Mouse (Mus musculus) lung, postnatal 25 days (tissue): ENCODE results near the gene Eif2b5.
"Not testable (repeated sequence)": the region's sequence is repeated elsewhere in the genome, so short reads cannot be mapped to it uniquely, and the experiment has no call there.

Experiments used
- DNase-seq: peaks from one replicate; pipeline ENCODE4 v3.0.0; 2022; ENCODE audit warnings: low spot score

Gene Eif2b5

GRCm38 (mm10) chr16:20498677-20499475 lies at the start of gene Eif2b5:
Gene Eif2b5, plus strand, starts transcription at chr16:20498817.
- DNase-seq: peak; percentile 97

- no peak for DNase-seq
Measured at GRCm38 (mm10) chr16:20451774-20452173, 46.8 kb upstream of the Eif2b5 start.

DNA sequence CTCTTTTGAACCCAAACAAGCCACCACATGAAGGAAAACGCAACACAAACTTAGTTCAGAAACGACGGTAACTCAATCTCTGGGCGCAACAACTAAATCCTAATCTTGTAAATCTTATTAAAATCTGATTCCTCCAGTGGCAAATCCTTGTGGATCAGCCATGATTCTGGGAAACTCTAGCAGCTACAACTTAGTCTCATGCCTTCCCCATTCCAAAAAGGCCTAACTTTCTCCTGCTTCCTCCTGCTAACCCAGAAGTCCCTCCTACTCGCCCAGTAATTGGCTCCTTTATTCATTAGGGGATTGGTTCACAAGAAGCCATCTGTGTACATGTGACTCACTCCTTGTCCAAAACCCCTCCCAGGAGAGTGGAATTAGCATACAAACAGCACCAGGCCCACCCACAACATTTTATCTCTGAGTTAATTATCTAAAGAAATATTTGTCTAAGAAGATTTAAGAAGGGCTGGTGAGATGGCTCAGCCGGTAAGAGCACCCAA lies 44.4 kb upstream of the Eif2b5 start:
- no peak for DNase-seq

DNA sequence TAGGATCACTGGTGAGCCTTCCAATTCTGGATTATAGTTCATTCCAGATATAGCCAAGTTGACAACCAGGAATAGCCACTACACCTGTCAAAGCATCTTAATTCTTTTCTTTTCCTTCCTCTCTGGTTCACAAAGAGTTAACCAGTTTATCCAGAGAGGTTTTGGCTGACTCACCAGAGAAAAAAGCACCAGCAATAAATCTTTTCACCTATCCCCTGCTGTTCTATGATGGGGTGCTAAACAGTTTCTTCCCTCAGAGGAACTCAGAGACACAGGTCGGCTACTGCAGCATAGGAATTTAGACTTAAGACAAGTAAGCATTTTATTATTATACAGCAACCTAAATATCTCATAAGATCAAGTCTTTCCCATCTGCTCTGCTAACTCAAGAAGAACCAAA lies 42.5 kb upstream of the Eif2b5 start:
- DNase-seq: no peak

DNA sequence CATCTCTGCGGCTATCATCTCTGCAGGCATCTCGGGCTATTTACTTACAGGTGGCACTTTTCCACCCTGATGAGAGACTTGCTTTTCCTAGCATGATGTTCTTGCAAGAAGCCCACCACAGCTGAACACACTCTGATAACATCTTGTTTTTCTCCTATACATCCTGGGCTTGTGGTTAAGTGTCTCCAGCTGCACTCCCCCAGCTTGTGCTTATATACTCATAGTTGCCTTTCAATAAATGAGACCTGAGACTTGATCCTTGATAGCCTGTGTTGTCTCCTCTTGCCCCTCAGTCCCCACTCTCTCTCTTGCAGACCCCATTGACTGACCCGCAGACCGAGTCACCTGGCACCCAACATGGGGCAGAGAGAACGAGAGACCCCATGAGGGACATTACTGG lies 39.9 kb upstream of the Eif2b5 start:
- DNase-seq: not testable (repeated sequence)

DNA sequence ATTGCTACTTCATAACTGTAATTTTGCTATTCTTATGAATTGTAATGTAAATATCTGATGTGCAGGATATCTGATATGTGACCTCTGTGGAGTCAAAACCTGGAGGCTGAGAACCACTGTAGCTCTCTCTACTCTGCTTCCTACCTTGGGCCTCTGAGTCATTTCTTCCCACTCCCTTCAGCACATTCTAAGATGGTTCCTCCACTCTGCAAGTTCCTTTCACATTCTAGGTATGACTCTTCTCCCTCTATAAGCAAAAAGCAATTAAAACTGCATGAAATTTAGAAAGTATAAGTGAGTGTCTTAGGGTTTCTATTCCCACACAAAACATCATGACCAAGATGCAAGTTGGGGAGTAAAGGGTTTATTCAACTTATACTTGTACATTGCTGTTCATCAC lies 33.9 kb upstream of the Eif2b5 start:
- DNase-seq: no peak

GRCm38 (mm10) chr16:20470981-20471380 lies 27.6 kb upstream of the Eif2b5 start:
- DNase-seq: no peak

DNA sequence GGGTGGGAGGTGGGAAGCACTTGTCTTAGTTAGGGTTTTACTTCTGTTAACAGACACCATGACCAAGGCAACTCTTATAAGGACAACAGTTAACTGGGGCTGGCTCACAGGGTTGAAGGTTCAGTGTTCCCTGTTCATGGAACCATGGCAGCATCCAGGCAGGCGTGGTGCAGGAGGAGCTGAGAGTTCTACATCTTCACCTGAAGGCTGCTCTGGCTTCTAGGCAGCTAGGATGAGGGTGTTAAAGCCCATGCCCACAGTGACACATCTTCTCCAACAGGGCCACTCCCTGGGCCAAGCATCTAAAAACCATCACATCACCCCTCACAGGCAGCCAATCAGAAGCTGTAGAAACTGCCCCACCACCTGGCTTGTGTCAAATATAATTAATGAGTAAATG lies 26.9 kb upstream of the Eif2b5 start:
- no peak for DNase-seq

DNA sequence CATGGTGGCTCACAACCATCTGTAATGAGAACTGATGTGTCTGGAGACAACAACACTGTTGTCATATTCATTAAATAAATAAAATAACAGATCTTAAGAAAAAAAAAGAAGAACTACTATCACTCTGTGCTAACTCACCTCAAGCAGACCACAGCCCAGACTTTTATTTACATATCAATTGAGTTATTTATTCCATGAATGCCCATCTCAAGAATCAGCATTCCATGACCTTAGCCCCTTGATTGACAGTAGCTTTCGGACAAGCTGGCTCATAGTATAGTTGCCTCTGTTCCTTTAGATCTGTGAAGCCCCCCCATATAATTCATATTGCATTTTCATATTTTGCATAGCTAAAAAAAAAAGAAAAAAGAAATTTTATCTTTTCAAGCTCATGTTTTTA lies 24.9 kb upstream of the Eif2b5 start:
- no peak for DNase-seq

DNA sequence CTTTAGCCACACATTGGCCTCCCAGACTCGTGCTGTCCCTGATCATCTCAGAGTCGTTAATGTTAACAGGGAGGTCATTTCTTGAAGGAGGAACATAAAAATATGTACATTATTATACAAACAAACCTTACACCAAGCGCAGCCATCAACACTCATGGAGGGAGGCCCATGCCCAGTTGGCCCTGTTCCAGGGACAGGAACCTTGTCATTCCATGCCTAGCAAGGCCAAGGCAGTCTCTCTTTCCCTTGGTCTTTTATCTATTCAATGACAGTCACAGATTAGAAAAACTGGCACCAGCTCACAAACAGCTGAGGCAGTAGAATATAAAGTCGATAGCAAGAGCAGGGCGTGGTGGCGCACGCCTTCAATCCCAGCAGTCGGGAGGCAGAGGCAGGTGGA lies 24.4 kb upstream of the Eif2b5 start:
- no peak for DNase-seq

DNA sequence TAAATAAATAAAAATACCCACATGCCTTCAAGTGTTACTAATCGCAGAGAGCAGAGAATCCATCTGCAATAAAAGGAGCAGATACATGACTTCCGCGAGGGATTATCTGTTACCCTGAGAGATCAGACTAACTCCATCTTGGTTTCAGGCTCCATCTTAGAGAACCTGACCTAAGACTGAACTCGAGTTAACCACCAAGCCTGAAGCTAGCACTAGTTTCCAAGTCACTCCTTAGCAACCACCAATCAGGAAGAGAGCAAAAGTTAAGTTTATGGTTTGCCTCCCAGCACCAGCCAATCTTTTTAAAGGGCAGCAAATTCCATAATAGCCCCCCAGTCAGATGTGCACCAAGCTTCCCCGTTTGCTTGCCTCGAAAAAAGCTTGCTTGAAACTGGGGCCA lies 23.8 kb upstream of the Eif2b5 start:
- no peak for DNase-seq

- DNase-seq: peak; percentile 20
Measured at GRCm38 (mm10) chr16:20475335-20475734, 23.3 kb upstream of the Eif2b5 start.

GRCm38 (mm10) chr16:20476857-20477256 lies 21.8 kb upstream of the Eif2b5 start:
- peak; percentile 82 for DNase-seq

DNA sequence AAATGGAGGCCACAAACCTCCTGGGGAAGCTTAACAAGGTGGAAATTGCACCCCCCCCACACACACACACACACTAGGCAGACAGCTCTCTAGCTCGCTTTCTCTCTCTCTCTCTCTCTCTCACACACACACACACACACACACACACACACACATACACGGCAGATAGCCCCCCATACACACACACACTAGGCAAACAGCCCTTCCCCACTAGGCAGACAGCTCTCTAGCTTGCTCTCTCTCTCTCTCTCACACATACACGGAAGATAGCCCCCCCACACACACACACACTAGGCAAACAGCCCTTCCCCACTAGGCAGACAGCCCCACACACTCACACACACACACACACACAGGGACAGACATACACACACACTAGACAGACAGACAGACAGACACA lies 21.3 kb upstream of the Eif2b5 start:
- no peak for DNase-seq

GRCm38 (mm10) chr16:20478504-20478903 lies 20.1 kb upstream of the Eif2b5 start:
- no peak for DNase-seq

DNA sequence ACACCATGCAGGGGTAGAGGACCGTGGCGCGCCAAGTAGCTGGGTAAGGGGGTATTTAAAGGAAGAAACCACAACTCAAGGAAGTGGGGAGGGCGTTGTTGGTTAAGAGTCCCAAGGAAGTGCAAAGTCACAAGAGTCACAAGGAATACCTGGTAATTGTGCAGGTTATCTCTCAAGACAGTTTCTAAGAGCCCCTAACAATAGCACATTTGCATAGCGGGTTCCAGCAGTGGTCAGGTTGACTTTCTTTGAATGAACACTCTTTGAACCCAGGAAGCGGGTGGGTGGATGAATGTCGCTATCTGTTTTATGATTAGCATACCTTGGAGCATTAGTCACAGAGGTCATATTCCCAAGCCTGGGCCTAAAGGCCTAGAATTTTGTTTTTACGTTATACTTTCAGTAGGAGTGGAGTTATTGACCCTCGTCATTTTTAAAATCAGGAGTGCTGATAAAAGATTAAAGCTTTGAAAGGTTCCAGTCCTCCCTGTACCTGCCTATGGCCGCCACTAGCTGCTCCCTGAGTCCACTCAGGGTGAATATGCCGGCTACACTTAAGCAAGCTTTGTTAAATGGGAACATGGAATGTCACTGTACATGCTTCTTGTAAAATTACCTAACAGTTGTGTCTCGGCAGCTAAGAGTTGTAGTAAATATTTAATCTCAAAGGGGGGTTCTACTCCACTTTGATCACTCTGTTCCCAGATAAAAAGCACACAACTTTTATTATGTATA lies 19.4 kb upstream of the Eif2b5 start:
- DNase-seq: peak; percentile 18

GRCm38 (mm10) chr16:20480115-20480514 lies 18.5 kb upstream of the Eif2b5 start:
- DNase-seq: peak; percentile 39

- no peak for DNase-seq
Measured at GRCm38 (mm10) chr16:20481746-20482145, 16.9 kb upstream of the Eif2b5 start.

GRCm38 (mm10) chr16:20483716-20484115 lies 14.9 kb upstream of the Eif2b5 start:
- not testable (repeated sequence) for DNase-seq

DNA sequence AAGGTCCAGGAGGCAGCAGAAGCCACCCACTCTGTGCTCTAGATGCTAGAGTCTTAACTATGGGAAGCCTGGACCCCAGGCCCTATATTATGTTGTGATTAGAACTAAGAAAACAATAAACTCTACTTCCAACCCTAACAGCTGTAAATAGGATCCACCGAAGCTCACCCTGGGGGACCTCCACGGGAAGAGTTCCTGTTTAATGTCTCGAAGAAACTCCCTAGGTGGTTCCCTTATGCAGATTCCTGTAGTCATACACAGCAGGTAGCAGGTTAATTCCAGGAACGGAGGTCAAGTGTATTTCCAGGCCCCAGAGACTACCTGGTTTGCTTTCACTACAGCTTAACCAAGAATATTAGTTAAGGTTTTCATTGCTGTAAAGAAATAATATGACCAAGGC lies 13.6 kb upstream of the Eif2b5 start:
- DNase-seq: no peak

DNA sequence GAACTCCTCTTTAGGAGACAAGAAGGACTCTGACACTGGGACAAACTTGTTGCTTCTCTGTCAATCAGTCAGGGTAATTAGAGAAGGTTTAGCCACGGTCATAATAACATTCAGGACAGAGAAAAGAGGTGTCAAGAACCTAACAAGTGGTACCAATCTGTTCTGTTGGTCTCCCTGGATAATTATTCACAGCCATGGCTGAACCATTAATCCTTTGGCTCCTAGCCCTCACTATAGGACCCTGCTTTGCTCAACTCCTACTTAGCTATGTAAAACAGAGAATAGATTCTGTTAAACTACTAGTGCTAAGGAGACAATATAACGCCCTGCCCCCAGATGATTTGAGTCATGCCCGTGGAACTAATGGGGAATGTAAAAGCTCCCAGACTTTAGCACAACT lies 12.6 kb upstream of the Eif2b5 start:
- no peak for DNase-seq

GRCm38 (mm10) chr16:20488151-20488550 lies 10.5 kb upstream of the Eif2b5 start:
- no peak for DNase-seq

DNA sequence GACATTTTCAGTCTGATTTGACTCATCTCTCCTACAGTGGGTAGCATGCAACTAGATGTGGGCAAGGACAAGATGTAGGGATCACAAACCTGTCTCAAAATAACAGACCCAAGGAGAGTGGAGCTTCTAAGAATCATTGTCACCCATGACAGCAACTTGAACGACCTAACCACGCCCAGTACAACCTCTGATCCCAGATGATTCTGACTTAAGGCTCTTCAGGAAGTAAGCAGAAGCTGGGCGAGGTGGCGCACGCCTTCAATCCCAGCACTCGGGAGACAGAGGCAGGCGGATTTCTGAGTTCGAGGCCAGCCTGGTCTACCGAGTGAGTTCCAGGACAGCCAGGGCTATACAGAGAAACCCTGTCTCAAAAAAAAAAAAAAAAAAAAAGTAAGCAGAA lies 9.9 kb upstream of the Eif2b5 start:
- DNase-seq: not testable (repeated sequence)
